Mouse (Mus musculus) T-helper 1 cell (primary cell): ENCODE data around the gene Hcn2.
"Not testable (repeated sequence)": the region's sequence is repeated elsewhere in the genome, so short reads cannot be mapped to it uniquely, and the experiment has no call there.

ENCODE experiments used
- in situ Hi-C: fragments of 300-600 bp; cut with MboI, MseI; formaldehyde crosslinking; loops from one replicate; pipeline ENCODE4 v1.15.1; 2025; ENCODE audit warnings: high pct_unique_total_duplicates

Gene Hcn2

GRCm38 (mm10) chr10:79687513-79687912 lies 28.9 kb upstream of the Hcn2 start:
- in situ Hi-C loops, result no loop called here

- in situ Hi-C loops, result no loop called here
These were observed 27.7 kb upstream of the Hcn2 start, which contains the start of gene Gzmm for GRCm38 (mm10) chr10:79688720-79689119. Gene Gzmm (plus strand): TSS chr10:79689020.

DNA sequence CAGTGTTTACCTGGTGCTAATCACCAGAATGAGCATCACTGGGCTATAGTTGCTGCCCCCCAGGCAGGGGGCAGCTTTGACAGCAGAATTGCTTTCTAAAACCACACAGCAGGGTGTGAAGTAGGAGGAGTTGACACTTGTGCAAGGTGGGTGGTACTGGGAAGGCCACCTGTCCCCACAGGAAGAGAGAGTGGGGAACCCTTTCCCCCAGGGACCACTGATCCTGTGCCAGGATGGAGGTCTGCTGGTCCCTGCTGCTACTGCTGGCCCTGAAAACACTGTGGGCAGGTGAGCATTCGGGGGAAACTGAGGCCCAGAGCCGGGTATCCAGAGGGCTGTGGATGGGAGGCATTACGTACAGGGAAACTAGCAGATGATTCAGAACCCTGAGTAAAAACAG lies 27.3 kb upstream of the Hcn2 start:
- in situ Hi-C loops, result no loop called here

GRCm38 (mm10) chr10:79691986-79692548 lies 24.4 kb upstream of the Hcn2 start:
- in situ Hi-C loops, result no loop called here

- in situ Hi-C loops, result no loop called here
These were observed 22.7 kb upstream of the Hcn2 start for GRCm38 (mm10) chr10:79693580-79694378.

DNA sequence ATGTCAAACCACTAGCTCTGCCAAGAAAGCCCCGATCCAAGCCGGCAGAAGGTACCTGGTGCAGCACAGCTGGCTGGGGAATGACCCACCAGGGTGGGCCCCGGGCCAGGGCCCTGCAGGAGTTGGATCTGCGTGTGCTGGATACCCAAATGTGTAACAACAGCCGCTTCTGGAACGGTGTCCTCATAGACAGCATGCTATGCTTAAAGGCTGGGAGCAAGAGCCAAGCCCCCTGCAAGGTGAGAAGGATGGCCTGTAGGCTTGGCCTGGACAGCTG lies 22.1 kb upstream of the Hcn2 start:
- in situ Hi-C loops, result no loop called here

DNA sequence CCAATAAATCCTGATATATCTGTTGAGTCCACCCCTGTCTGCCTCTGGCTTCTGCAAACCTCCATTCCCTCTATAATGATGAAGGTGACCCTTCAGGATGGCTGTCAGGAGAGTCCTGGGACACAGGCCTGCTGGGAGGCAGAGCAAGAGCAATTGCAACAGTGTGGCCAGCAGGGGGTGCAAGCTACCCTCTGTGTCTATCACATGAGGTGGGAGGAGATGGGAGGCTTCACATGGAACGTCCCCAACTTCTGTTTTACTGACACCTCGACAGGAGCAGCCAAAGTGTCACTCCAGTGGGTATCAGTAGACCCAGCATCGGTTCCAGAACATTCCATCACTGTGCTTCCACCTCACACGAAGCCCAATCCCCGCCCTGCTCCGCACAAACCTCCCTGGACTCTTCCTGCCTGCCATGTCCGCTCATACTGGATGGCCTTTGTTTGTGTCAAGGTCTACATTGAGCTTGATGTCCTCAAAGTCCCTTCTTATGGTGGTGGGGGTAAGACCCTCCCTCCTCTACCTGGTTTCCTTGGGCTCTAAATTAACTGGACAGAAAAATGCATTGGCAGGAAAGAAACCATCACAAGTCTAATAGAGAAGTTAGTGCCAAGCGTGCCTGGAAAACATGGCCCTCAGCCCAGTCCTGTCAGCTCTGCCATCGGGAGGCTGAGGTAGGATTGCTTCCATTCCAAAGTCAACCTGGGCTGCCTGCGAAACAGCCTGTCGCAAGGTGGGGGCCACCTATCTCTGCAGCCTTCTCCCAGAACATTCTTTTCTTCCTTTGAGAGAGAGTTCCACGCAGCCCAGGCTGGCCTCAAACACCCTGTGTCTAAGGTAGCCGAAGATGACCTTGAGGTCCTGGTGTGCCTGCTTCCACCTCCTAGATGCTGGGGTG lies 21.0 kb upstream of the Hcn2 start:
- in situ Hi-C loops, result no loop called here

DNA sequence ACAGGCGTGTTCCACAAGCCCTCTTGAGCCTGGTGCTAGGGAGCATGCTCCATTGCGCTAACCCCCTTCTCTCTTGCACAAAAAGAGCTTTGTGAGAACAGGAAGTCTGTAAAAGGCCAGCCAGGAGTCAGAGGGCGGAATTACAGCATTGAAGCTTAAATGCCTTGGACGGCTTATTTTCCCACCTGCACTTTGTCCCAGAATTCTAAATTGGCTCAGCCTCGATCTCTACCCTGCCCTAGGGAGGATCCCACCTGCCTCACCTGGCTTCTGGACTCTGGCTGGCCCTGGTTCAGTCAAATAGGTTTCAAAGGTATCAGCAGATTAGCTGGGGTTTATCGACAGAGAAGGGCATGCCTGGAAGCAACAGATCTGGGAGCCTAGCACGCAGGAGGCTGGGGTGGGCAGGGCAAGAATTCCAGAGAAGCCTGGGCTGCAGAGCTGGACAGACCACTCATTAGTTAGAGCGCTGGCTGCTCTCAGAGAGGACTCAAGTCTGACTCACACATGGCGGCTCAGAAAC lies 20.2 kb upstream of the Hcn2 start:
- in situ Hi-C loops, result no loop called here

- in situ Hi-C loops, result no loop called here
These were observed 18.5 kb upstream of the Hcn2 start for GRCm38 (mm10) chr10:79697916-79698315.

DNA sequence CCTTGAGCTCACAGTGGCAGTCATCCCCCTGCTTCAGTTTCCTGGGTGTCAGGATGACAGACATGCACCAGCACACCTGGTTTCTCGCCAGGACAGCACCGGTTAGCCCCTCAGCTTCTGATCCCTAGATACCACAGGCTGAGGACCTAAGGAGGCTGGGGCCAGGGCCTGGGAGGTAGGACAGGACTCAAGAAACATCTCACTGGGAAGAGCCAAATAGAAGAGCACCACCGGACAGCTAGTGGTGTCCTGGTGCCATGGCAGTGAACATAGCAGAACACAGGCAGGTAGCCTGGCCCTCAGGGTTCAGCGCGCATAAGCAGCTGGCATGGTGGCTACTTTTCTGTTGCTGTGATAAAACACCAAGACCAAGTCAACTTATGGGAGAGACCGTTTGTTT lies 18.0 kb upstream of the Hcn2 start:
- in situ Hi-C loops, result no loop called here

DNA sequence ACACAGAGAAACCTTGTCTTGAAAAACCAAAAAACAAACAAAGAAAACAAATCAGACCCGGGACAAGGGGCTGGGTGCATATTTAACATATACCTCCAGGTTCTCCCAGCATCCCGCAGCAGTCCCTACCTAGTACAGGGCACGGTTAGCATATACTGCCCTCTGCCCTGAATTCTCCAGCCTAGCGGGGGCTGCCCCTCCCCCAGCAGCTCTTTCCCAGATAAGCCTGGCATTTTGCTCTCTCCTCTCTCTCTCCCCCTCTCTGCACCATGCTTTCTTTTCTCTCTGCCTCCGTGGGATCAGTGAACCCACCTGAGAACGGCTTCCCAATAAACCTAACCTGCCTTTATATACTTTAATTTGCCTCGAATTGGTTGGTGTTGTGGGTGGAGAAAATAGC lies 15.8 kb upstream of the Hcn2 start:
- in situ Hi-C loops, result no loop called here

DNA sequence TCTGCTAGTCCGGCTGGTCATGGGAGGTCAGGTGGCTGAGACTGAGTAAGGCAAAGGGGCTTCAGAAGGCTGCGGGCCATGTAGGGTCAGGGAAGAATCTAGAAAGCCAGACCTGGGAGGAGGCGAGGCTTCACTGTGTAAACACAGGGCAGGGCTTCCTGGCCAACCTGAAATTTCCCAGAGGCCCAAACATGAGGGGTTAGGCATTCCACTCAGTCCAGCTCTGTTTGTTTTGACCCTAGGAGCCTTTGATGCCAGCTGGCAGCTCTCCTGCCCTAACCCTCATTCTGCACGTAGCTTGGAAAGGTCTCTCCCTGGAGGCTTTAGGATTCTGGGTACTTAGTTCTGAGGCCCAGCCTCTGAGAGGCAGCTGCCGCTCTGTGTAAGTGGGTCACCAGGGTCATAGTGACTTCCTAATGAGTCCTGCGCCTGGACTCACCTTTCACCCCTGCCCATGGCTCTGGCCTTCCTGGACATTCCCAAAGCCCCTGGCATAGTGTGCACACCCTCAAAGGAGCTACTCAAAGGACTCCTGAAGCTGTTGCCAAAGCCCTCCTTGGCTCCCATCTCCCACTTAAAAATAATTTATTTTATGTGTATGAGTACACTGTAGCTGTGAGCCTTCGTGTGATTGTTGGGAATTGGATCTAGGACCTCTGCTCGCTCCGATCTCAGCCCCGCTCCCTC lies 14.8 kb upstream of the Hcn2 start:
- in situ Hi-C loops, result no loop called here

GRCm38 (mm10) chr10:79702970-79703369 lies 13.5 kb upstream of the Hcn2 start:
- in situ Hi-C loops, result not testable (repeated sequence)

DNA sequence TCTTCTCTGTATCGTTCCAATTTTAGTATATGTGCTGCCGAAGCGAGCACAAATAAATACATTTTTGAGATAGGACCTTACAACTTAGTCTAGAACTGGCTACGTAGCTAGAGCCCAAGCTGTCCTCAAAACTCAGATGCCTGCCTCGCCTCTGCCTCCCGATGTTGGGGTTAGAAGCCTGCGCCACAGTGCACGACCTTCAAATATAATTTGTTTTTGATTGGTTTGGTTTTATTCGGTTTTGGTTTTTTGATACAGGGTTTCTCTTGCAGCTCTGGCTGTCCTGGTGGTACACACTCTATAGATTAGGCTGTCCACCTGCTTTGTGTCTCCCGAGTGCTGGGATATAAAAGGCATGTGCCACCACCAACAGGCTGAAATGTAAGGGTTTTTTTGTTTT lies 12.9 kb upstream of the Hcn2 start:
- in situ Hi-C loops, result no loop called here

- in situ Hi-C loops, result no loop called here
These were observed 12.1 kb upstream of the Hcn2 start, which contains the start of gene Bsg for GRCm38 (mm10) chr10:79704065-79704969. Gene Bsg (plus strand): TSS chr10:79704491.

DNA sequence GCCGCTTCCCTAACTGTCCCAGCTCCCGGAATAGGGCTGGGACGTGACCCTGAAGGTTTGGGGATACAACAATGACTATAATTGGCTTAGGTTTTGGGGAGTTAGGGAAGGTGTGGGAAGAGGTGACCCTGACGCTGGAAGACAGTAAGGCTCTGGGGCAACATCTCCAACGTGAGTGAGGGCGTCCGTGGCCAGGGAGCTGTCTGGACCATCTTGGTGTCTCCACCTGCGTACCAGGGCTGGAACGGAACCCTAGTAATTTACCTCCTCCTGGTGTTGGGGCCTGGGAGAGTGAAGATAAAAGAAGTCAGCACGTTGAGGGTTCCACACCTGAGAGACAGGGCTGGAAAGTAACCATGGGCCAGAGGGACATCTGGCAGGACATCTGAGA lies 11.5 kb upstream of the Hcn2 start:
- in situ Hi-C loops, result loop anchor here (5.0 kb wide), 1 partner anchor 77 kb away; no protein-coding TSS in a partner anchor

GRCm38 (mm10) chr10:79705951-79706350 lies 10.5 kb upstream of the Hcn2 start:
- in situ Hi-C loops, result loop anchor here (5.0 kb wide), 1 partner anchor 76 kb away; no protein-coding TSS in a partner anchor

DNA sequence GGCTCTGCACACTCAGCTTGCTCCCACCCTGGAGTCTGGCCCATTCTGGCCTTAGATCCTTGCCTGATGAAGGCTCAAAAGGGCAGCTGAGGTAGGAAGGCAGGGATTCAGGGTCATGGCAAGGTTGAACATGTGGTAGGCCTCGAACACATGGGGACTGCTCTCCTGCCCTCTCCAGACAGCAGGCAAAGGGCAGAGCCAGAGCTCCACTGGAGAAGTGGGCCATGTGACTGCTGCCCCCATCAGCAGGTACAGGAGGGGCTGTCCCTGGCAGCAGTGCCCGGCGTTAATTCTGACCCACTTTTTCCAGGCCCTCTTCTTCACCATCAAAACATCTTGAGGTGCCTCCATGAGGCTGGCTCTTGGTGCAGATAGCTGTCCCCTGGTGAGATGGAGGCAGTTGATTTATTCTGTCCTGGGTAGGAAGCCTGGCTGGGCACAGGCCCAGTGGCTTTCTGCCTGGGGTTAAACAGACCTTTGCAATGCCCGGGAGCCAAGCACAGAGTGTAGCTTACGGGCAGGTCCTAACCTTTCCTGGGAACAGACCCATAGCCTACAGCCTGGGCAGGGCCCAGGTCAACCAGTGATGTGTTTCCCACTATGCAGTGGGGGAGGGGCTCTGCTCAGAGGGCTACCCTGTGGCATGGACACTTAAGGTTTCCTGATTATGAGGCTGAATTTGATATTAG lies 9.9 kb upstream of the Hcn2 start:
- in situ Hi-C loops, result loop anchor here (5.0 kb wide), 1 partner anchor 76 kb away; no protein-coding TSS in a partner anchor

- in situ Hi-C loops, result loop anchor here (5.0 kb wide), 1 partner anchor 75 kb away; no protein-coding TSS in a partner anchor
These were observed 9.3 kb upstream of the Hcn2 start for GRCm38 (mm10) chr10:79707162-79707561.

DNA sequence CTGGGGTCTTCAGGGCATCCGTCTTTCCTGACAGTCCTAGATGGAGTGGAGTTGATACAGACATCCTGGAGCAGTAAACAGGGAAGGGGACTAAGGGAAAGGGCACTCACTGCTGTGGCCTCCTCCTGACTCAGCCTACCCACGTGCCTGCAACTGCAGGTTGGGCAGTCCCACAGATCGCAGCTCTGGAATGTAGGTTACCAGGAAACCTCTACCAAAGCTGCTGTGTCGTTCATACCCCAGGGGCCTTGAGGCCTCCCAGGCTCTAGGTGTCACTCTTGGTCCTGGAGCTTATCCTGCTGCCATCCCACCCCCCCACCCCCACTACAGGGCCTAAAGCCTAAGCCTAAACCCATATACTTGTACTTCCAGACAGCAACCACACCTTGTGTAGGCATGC lies 8.7 kb upstream of the Hcn2 start:
- in situ Hi-C loops, result loop anchor here (5.0 kb wide), 1 partner anchor 75 kb away; no protein-coding TSS in a partner anchor
